Mouse (Mus musculus) spleen, adult 2 months (tissue): ENCODE measurements around the gene Pin1rt1.

Experiments used
- CTCF ChIP-seq: fragments of 200-500 bp; IDR thresholded peaks from 2 replicates; pipeline ENCODE4 v1.5.1; 2011; ENCODE audit warnings: mild to moderate bottlenecking, inconsistent platforms; ENCODE audit not compliant: insufficient read depth, insufficient read length, insufficient replicate concordance; ENCODE audit errors: extremely low read depth
- POLR2A ChIP-seq: fragments of 200-500 bp; IDR thresholded peaks from 2 replicates; pipeline ENCODE4 v1.6.1; 2011; ENCODE audit warnings: low read depth, low read length, inconsistent platforms

- TF ChIP-seq POLR2A (no peak), CTCF (no peak)
Measured at GRCm38 (mm10) chr2:104677326-104677725, 38.9 kb downstream of the Pin1rt1 start.
